Mouse (Mus musculus) urinary bladder, adult 2 months (tissue): ENCODE results near the gene Olfr1015. TPM values are rescaled to one million over a fixed set of nuclear protein-coding genes. Genes with fewer than 3 reads are reported as not detected.

ENCODE experiments used
- DNase-seq: peaks from one replicate; pipeline ENCODE4 v3.0.0; 2022; ENCODE audit warnings: low spot score
- polyA plus RNA-seq: library from polyadenylated mRNA; depleted of rRNA; stranded (reverse); fragments of >200 nt; gene quantifications from 2 replicates; pipeline ENCODE4 v1.2.3, GENCODE M21; 2012; rRNA removed

The Olfr1015 gene
- polyA plus RNA-seq = not detected in 2 replicates

DNA sequence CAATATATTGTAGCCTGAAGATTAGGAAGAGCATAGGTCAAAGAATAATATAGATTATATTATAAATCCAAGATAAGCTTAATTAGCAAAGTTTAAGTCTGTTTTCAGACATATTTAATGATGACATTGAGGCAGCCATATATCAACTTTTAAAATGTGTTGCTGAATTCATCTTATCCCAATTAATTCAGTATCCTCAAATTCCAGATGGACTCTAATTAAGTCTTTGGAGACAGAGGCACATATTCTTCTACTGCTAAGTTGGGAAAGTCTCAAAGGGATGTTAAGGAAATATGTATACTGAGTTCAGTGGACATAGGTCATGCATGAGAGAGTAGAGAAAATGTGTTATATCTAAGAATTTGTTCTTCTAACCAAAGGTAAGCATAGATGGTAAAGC lies at the start of gene Olfr1015:
Gene Olfr1015 (plus strand): TSS at position 301 of the 400 bp plus-strand sequence.
- DNase-seq = no peak

DNA sequence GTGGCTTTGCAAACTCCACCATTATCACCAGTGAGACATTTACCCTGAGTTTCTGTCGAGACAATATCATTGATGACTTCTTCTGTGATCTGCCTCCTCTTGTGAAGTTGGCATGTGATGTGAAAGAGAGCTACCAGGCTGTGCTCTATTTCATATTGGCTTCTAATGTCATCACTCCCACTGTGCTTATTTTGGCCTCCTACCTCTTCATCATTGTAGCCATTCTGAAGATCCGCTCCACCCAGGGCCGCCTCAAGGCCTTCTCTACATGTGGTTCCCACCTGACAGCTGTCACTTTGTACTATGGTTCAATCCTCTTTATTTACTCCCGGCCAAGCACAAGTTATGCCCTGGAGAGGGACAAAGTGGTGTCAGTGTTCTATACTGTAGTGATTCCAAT lies 28.0 kb upstream of the Olfr1015 start:
- DNase-seq = no peak

DNA sequence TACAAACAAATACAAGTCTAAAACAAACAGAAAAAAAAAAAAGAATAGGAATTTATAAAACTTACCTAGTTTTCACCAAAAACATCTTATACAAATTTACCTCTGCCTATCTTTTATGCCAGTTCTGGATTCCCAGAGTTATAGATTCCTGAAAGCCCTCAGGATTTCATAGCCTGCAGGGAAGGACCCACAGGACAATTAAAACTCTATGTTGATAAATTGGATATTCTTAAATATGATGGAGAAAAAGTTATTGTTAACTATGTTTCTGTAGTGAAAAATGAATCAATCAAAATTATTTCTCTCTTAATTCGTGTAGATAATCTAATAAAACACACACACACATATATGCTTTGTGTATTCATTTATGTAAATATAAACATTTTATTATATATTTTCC lies 19.2 kb upstream of the Olfr1015 start, which contains the start of gene Olfr1012:
Gene Olfr1012 (minus strand): TSS at position 101 of the 400 bp plus-strand sequence.
- no peak for DNase-seq

DNA sequence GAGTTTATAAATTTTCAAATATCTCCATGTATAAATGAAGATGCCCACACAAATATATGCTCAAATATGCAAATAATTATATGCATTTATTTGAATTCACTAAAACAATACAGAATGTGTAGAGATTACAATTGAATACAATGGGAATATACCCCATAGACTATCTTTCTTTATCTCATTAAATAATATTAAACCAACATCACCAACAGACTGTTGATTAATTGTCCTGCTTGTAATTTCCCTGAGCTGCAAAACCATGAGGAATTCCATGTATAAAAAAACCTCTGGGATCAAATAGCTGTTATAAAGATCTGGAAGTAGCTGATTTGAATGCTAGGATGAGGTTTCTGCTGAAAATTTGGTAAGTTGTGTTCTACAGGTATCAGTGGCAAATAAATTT lies 15.0 kb upstream of the Olfr1015 start, which contains the start of gene Olfr1013:
Gene Olfr1013 (plus strand): TSS at position 301 of the 400 bp plus-strand sequence.
- DNase-seq = no peak

DNA sequence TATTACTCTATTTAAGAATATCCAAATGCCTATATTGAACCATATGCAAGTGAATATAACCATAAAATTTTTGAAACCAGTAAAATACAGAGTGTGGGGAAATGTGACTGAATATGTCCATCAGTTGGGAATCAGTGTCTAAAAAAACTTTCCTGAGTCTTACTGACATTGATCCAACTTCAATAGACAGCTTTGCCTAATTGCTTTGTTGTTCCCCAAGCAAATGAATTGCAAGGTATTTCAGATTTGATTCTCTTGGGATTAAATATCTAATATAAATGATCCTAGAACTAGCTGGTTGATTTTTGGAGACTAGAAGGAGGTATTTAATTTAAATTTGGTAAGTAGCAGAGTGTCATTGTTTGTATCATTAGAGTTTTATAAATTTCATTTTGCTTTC lies 9.4 kb upstream of the Olfr1015 start, which contains the start of gene Olfr1014:
Gene Olfr1014 (plus strand): TSS at position 301 of the 400 bp plus-strand sequence.
- DNase-seq = no peak

DNA sequence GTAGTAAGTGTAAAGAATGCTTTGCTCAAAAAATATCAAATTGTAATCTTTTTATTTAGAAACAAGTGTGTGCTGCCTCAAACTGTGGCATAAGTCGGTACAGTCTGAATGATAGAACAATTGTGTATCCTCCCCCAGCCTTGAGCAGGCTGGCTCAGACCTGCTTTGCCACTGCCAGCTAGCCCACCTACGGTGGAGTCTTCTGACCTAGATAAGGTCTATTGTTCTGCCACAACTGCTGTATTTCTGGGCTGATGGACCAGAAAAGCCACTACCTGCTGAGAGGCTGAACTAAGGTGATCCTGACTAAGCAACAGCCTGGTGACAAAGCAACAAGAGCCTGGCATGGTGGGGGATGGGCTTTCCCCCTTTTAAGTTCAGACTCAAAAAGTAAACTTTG lies 10.5 kb downstream of the Olfr1015 start:
- DNase-seq = no peak

DNA sequence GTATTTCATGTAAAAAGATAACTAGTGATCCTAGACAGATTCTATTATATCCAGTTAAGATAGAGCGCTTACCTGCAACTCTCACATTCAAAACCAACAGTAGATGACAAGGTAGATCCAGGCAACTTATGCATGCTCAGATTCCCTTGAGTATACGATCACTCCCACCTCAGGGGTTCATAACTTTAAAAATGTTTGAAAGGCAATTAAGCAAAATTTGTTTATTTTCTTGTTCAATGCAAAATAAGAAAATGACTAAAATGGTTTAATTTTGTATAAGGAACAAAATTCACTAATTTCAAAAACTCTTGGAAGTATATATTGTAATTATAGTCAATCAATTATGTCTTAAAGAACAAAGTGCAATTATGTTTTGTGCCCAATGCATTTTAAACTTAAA lies 20.6 kb downstream of the Olfr1015 start, which contains the start of gene Olfr1016:
Gene Olfr1016 (minus strand): TSS at position 101 of the 400 bp plus-strand sequence.
- no peak for DNase-seq

DNA sequence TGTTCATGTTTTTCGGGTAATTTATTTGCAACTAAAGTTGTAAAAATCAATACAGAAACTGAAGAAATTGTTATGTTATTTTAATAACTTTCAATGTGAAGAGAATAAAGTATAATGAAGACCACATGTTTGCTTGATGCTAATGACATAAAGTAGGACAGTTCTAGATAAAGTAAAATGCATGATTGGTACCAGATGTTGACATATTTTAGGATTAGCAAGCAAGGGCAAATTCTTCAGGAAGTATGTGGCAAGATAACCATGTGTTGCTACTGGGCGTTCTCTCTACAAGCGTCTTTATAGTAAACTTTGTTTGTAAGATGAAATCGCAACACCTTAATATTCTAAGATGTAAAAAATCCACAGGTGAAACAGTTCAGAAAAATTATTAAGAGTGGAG lies 22.7 kb downstream of the Olfr1015 start:
- DNase-seq = no peak

DNA sequence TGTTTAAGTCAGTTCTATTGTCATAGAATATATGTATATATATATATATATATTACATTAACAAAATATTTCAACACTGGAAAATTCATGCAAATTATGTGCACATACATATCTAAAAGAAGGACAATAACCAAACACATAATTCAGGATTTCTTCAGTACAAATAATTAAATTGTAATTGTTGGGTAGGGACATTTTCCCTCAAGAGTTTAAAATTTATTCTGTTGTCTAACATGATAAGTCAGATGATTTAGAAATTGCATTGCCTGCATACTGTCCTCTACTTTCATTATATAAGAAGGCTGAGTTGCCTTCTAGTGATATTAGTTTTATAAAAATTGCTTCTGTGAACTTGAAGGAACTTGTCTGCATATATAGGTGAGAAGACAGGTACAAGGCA lies 36.4 kb downstream of the Olfr1015 start, which contains the start of gene Olfr1018:
Gene Olfr1018 (plus strand): TSS at position 301 of the 400 bp plus-strand sequence.
- DNase-seq = no peak

Other genes starting within 250 kb of the Olfr1015 start
- not detected in 2 replicates for gene Olfr996, start 202.8 kb upstream of the Olfr1015 start, polyA plus RNA-seq
- not detected in 2 replicates for gene Olfr998, start 193.1 kb upstream of the Olfr1015 start, polyA plus RNA-seq
- not detected in 2 replicates for gene Olfr1000, start 170.1 kb upstream of the Olfr1015 start, polyA plus RNA-seq
- gene Olfr1002, start 131.3 kb upstream of the Olfr1015 start, polyA plus RNA-seq = not detected in 2 replicates
- gene Olfr154, start 117.6 kb upstream of the Olfr1015 start, polyA plus RNA-seq = not detected in 2 replicates
- gene Olfr1006, start 103.2 kb upstream of the Olfr1015 start, polyA plus RNA-seq = not detected in 2 replicates
- not detected in 2 replicates for gene Olfr1008, start 92.6 kb upstream of the Olfr1015 start, polyA plus RNA-seq
- not detected in 2 replicates for gene Olfr1009, start 66.6 kb upstream of the Olfr1015 start, polyA plus RNA-seq
- not detected in 2 replicates for gene Olfr1012, start 19.3 kb upstream of the Olfr1015 start, polyA plus RNA-seq
- gene Olfr1013, start 14.9 kb upstream of the Olfr1015 start, polyA plus RNA-seq = not detected in 2 replicates
- not detected in 2 replicates for gene Olfr1014, start 9.3 kb upstream of the Olfr1015 start, polyA plus RNA-seq
- gene Olfr1016, start 20.5 kb downstream of the Olfr1015 start, polyA plus RNA-seq = not detected in 2 replicates
- not detected in 2 replicates for gene Olfr1018, start 36.5 kb downstream of the Olfr1015 start, polyA plus RNA-seq
- not detected in 2 replicates for gene Olfr1019, start 63.5 kb downstream of the Olfr1015 start, polyA plus RNA-seq
- not detected in 2 replicates for gene Olfr1020, start 65.0 kb downstream of the Olfr1015 start, polyA plus RNA-seq
- not detected in 2 replicates for gene Olfr1022, start 86.6 kb downstream of the Olfr1015 start, polyA plus RNA-seq
- not detected in 2 replicates for gene Olfr1023, start 103.6 kb downstream of the Olfr1015 start, polyA plus RNA-seq
- gene Olfr1024, start 123.0 kb downstream of the Olfr1015 start, polyA plus RNA-seq = not detected in 2 replicates
- gene Olfr1025-ps1, start 133.2 kb downstream of the Olfr1015 start, polyA plus RNA-seq = not detected in 2 replicates
- not detected in 2 replicates for gene Olfr1026, start 139.5 kb downstream of the Olfr1015 start, polyA plus RNA-seq
- gene Olfr1028, start 168.4 kb downstream of the Olfr1015 start, polyA plus RNA-seq = not detected in 2 replicates
- 0.04 TPM in 1 of 2 replicates, not detected in the other for gene Olfr1029, start 191.9 kb downstream of the Olfr1015 start, polyA plus RNA-seq
- gene Olfr1030, start 197.3 kb downstream of the Olfr1015 start, polyA plus RNA-seq = not detected in 2 replicates
- not detected in 2 replicates for gene Olfr1031, start 208.3 kb downstream of the Olfr1015 start, polyA plus RNA-seq
- not detected in 2 replicates for gene Olfr1032, start 223.5 kb downstream of the Olfr1015 start, polyA plus RNA-seq
- gene Olfr1033, start 238.6 kb downstream of the Olfr1015 start, polyA plus RNA-seq = 3.9 and 4.5 TPM in 2 replicates